Mouse (Mus musculus) ovary, postnatal 14 days (tissue): ENCODE results near the gene Nudt15.

Experiments
- DNase-seq: peaks from one replicate; pipeline ENCODE4 v3.0.0; 2022; ENCODE audit warnings: low spot score

The Nudt15 gene

DNA sequence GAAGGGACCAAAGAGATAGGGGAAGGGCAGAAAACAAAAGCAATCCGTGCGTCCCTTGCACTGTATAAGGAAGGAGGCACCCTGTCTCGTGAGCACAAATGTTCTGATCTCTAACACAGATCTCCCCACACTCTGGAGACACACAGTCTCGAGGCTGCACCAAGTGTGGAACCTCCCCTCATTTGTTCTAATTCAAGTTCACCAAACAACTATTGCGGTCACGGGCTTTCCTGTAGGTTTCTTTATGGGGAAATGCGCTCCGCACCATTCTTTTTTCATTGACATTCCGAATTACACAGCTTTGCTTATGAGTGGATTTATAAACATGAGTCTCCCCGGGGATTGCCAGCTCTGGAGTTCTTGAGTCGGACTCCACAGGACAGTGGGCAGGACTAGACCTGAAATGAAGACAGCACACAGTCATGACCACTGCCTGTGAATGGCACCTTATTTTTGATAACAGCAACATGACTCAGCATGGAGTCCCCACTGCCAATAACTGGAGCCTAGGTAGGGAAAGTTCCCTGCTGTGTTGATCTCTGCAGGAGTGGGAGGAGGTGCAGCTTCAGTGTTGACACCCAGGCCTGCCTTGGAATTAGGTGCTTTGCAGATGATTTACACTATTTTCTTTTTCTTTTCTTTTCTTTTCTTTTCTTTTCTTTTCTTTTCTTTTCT lies 40.2 kb downstream of the Nudt15 start:
- no peak for DNase-seq

DNA sequence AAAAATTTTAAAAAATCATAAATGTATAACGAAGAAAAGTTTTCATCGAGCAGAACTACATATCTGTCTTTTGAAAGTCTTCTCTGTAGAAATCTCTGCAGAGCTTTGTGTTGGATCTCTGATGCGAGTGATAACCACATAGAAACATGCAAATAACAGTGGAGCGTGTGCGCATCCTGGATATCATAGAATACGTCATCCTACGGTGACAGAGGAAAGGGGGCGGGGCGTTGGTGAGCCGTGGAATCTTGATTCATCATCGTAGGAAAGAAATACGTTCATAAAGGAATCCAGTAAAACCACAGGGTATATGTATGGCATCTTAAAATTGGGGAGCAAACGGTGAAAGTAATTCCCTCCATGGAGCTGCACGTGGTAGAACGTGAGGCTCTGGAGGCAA lies 40.8 kb downstream of the Nudt15 start:
- no peak for DNase-seq

DNA sequence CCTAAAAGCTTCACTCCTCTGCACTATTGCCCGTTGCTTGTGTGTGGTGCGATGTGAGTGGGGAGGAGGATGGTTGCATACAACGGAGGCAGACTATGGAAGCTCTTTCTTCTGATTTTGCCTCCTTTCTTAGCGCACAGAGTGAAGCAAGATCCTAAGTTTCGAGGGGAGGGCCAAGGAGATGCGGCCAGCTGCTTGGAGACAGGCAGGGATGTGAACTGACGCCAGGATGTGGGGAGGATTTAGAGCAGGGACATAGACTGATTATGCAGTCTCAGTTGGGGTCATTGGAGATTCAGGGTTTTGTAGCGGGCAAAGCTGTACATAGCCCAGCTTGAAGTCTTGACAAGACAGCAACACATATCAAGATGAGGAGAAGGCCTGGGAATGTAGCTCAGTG lies 41.8 kb downstream of the Nudt15 start:
- no peak for DNase-seq

DNA sequence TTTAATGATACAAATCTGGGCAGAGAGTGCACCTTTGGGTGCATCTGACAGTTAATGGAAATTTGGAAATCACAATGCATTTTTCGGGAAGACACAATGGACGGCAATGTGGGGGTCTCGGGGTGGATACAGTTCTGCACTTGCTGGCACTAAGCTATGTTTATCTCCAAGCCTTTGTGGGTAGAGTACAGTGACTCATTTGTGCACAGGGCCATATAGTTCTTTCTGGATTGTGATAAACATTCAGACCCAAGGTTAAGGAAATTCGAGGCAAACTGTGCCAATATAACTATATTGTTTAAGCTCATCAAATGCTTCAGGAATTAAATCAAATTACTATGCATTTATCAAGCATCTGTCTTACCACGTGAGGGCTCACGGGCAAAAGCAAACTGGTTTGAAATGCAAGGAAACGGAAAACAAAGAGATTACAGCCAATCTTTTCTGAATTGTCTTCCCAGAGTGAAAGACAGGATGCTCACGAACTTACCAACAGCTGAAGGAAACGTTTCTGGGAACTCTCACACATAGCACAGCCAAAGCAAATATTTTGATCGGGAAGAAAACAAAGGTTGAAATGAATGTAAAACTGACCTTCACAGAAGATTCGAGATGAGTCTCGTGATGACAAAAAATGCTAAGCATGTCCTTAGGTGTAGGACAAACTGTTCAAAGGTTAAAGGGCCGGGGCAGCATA lies 44.7 kb downstream of the Nudt15 start:
- no peak for DNase-seq

DNA sequence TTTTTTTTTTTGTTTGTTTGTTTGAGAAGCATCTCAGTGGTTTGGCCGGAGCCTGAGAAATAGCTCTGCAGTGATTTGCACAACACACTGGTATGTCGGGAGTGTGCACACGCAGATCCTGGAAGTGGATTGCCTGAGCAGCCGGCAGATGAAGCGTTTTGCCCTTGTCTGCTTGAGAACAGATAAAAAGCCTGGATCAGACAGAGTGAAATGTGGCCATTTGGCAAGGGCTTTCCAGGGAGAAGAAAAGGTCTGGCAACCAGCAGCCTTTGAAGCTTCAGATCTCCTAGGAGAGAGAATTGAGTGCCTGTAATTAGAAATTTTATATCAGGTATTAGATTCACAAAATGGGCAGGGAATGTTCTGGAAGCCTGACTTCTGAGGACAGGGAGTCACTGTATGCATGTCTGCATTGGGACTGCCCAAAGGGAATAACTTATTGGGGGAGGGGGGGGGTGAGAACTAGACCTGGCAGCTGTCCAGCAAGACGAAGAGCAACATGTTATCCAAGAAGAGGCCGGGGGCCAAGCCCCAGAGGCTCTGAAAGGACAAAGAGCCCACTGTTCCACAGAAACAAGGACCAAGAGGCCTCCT lies 45.4 kb downstream of the Nudt15 start:
- DNase-seq = peak; percentile 38

DNA sequence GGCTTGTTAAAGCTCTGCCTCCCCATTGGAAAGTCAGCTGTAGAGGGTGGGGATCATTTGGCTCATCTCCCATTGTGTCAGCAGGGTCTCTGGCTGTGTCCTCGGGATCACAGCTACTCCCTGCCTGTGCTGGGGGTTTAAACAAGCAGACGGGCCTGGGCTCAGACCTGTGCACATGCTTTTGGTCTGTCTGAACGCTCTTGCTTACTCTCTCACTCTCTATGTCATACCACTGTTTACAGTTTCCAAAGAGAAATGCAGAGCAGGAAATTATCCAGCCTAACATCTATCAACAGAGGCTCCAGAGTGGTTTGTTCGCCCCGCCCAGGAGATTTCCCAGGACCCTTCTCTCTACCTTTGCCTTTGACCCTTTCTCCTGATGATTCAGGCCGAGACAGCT lies 46.3 kb downstream of the Nudt15 start:
- no peak for DNase-seq

DNA sequence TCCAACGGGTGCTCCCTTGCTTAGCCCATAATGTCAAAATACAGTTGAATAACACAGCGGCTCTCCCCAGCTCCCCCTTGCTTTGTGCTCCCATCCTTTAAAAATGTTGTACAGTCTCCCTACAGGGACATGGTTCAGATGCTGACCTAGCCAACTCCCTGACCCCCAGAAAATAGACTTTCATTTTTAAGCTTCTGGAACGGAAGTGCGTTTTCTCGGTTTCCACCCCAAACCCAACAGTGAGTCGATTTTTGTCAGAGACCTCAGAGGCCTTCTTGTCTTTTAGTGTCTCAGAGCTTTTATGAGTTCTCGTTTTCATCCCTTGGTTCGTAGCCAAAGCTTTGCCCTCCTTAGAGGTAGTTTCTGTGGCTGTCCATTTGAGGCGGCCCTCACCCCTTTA lies 46.8 kb downstream of the Nudt15 start:
- DNase-seq = no peak

DNA sequence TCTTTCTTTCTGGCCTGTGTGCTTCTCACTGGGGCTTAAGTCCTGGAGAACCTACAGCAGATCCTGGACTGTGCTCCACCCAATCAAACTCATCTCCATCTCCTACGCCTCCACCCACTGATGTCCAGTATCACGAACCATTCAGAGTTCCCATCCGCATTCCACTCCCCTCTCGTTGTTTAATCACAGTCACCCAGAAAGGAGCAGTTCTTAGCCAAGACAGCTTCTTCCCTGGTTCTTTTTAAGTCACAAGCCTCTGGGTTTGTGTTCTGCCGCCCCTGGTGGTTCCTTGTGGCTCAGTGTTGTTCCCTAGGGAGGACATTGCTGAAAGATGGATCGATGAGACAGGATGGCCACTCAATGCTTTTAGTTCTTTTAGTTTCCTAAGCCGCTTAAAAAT lies 52.3 kb downstream of the Nudt15 start:
- DNase-seq = no peak

DNA sequence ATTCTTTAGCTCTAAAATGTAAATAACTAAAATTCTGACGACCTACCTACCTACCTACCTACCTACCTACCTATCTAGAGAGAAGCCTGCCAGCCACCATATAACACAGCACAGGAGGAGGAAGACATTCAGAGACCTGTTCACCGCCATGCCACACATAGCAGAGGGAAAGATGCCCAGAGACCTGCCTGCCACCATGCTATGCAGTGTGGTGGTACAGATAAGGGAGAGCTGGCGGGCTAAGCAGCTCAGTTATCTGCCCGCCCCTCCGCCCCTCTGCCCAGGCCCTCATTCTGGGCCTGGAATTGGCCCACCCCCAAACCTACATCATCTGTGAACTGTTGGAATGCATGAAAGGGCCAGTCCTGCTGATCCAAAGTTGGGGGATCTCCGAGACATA lies 53.9 kb downstream of the Nudt15 start:
- DNase-seq = no peak

DNA sequence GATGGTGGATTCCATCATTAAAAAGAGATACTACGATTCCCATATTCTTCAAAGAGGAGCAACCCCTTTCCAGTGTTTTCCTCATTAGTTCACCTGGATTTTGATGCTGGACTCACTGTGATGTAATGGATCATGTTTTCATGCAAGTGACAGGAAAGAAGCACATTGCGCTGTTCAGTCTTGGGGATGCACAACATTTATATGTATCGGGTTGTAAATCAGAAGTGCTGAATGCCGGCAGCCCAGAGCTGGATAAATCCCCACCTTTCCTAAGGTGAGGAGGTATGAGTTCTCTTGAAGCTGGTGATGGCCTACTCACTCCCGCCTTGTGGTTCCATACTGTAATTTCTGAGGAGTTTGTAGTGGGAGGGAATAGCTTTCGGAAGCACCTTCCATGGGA lies 54.7 kb downstream of the Nudt15 start:
- DNase-seq = no peak

DNA sequence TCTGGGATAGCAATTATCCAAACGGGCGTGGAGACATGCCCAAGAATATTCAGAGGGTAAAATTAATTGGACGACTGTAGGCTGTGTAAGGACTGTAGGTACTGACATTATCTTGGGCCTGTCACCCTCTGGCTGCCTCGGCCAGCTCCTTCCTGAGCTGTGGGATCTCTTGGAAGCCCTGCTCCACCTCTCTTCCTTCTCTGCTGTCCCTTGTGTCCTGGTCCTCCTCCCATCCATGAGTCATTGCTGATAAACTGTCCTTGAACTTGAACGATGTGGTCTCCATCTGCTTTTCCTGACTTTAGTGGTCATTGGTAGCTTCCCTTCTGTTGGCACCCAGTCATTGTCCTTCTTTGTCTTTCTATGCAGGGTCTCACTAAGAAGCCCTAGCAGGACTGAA lies 61.4 kb downstream of the Nudt15 start:
- no peak for DNase-seq

DNA sequence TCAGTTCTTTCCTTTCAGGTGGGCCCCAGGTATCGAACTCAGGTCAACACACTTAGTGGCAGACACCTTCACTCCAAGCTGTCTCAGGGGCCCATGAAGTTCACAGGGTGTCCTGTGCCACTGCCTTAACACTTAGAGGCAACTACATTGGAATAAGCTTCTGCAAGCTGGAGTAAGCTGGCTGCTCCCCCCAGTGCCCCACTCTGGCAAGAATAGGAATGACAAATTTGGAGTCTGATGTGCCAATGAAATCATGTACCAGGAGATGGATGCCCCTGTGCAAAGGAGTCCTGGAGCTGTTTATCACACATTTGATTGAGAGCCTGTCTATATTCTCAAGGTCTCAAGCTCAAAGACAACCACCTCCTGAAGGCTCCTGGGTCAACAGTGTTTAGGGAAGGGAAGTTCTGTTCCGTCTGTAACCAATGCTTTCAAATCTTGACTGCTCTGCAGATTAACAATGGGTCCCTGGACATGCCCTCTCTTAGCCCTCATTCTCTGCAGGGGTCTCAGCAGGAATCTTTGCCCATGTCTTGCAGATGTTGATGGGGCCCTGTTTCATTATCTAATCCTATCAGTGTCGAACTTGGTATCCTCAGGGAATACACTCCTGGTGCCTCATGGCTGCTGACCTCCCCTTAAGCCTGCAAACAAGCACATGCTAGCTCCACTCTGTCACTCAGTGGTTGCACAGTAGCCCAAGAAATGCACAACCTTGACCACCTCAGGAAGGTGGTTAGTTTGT lies 63.5 kb downstream of the Nudt15 start:
- no peak for DNase-seq

DNA sequence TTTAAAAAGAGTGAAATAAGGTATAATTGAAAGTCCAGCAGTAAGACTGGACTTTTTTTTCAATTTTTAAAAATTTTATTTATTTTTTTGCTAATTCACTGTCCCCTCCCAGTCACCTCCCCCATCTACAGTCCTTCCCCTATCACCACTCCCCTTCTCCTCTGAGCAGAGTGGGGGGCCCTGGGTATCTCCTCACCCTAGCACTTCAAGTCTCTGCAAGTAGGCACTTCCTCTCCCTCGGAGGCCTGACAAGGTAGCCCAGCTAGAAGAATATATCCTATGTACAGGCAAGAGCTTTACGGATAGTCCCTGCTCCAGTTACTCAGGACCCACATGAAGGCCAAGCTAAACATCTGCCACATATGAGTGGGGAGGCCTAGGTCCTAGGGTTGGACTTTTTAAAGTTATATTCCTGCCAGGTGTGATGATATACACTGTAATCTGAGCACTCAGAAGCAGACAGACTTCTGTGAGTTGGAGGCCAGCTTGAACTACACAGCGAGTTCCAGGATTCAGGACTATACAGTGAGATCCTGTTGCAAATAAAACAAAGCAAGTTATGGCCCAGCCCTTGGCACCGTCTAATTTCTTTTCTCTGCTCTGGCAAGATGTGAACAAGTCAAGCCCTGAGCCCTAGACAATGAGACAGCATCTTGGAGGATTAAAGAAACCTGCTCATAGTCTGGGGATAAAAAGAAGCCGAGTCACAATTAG lies 64.4 kb downstream of the Nudt15 start:
- DNase-seq = no peak

DNA sequence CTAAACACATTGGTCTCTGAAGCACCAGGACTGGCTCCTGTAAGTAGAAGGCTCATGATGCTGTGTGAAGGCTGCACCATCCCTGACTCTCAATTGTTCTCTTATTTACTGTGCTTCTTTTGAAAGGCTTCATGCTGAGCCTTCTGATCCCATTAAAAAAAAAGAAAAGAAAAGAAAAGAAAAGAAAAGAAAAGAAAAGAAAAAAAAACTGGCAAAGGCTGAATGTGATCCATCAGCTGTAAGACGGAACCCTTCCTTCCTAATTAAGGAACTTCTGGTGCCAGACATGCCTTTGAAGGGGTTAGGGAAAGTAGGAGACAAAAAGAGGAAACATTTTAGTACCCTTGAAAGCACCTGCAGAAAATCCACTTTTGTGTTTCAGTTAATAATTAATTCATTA lies 68.3 kb downstream of the Nudt15 start:
- DNase-seq = no peak

DNA sequence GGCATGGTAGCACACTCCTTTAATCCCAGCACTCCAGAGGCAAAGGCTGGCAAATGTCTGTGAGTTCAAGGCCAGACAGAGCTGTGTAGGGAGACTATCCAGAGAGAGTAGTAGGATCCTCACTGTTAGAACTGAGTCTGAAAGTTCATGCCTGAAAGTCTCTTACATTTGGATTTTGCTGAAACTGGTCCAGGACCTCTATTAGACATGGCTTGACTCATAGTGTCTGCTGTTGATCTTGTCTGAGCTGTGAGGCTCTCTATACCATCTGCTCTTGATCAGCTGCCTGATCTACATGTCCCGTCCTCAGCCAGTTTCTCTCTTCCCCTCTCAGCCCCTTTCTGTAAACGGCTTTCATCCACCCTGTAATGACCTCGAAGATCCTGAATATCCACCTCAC lies 69.7 kb downstream of the Nudt15 start:
- DNase-seq = no peak

DNA sequence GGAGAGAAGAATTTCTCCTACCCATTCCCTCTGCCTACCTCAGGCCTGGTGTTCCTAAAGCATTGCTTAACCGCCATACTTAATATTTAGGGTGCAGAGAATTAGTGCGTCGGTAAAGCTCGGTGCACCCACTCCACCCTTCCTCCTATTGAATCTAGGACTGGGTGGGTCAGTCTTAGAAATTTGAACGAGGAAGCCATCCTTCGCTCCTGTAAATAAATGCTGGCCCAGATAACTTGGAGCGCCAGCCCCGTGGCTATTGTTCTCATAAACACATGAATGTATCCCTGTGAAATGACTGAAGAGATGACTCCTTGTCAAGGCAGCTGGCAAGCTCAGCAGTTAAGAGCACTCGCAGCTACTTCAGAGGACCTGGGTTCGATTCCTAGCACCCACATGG lies 71.0 kb downstream of the Nudt15 start:
- DNase-seq = no peak

DNA sequence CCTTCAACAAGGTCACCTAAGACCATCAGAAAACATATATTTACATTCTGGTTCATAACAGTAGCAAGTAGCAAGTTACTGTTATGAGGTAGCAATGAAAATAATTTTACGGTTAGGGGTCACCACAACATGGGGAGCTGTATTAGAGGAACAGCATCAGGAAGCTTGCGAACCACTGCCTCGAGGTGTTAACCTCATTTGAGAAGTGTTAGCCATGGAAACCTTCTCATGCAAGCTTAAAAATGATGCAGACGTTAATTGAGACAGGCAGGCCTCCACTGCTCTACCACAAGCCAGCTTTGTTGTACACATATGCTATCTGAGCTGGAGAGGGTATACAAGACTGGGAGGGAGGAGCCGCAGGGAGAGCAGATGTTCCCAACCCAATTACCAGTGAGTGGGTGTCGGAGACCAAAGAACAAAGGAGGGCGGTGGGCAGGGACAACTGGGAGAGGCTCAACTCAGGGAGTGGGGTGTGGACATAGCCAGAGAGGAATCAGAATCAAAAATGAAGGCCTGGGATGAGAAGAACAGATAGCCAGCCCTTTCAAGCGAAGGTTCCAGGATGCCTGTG lies 71.6 kb downstream of the Nudt15 start:
- DNase-seq = no peak

DNA sequence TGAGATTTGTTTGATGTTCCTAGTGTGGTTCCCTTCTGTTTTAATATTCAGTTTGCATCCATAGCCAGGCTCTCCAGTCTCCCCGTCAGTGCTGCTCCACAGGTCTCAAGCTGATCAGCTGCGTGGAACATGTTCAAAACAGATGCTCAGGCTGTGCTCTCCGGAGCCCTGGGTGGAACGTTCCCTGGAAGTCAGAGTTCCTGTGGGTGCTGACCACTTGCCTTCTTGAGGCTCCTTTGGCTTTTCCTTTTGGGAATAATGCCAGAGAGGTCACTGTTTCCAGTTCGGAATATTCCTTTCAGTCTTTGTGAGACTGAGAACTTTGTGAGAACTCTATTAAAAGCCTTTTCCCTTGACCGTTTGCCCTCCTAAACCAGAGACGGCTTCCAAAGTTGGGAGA lies 72.5 kb downstream of the Nudt15 start:
- DNase-seq = no peak

DNA sequence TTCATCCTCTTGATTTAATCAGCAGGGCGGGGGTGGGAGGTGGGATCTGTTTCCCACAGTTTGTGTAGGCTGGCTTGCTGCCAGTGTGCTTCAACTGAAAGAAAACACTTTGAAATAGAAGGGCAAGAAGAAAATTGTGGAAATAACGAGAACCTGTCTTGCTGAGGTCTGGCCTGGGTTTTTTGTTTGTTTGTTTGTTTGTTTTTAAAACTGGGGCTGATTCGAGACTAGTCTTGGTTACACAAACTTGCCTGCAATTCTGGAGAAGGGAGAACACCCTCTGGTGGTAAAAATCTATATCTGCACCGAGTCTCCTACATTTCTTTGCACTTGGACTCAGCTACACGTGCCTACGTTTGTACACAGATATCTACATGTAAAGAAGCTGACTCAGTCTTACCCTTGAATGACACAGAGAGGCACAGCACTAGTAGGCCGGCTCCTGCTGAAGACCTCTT lies 73.4 kb downstream of the Nudt15 start:
- DNase-seq = no peak

DNA sequence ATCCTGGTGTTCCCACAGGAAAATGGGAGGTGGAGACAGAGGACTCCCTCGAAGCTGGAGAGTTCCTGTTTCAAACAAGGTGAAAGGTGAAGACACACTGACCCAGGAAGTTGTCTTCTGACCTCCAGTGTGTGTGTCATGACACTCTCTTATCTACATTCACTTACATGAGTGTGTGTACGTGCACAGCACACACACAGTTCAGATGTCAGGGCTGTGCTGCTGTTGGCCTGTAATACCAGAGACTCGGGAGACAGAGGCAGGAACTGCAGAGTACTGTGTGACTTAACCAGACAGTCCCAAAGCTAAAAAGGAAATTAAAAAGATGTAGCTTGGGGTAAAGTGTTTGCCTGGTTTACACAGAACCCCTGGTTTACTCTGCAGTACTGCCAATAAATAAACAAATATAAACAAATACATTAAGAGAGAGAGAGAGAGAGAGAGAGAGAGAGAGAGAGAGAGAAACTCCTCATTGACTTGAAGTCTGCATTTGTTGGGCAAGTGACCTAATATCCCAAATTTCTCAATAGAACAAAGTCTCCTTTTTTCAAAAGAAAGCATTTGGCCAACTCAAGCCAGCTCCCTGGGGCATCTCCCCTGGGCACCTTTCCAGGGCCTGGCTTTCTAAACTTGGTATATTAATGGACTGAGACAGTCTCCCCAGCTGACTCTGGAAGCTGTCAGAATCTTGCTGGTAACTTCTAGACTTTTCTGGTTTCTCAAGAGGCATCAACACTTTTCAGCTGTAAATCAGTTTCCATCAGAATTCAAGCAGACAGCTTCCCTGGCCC lies 74.2 kb downstream of the Nudt15 start:
- peak; percentile 60 for DNase-seq

DNA sequence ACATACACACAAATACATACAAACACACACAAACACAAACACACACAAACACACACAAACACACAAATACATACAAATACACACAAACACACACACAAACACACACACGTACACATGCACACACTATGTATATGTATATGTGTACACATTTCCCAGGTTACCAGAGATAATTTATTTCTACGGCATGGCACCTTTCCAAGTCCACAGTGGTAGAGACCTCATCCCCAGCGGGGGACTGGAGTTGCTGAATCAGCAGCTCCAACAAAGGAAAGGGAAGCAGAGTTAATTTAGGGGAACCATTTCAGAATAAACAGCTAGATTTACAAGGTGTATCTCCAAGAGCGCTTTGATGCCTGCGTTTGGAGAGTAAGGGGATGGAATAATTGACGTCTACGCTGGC lies 75.8 kb downstream of the Nudt15 start:
- DNase-seq = no peak
